Mouse (Mus musculus) layer of hippocampus, adult 9-11 months (tissue): ENCODE measurements around the gene Stambpl1.
"Not testable (repeated sequence)": the region's sequence is repeated elsewhere in the genome, so short reads cannot be mapped to it uniquely, and the experiment has no call there.

Experiments
- DNase-seq: peaks from one replicate; pipeline ENCODE4 v3.0.0; 2022

The Stambpl1 gene

DNA sequence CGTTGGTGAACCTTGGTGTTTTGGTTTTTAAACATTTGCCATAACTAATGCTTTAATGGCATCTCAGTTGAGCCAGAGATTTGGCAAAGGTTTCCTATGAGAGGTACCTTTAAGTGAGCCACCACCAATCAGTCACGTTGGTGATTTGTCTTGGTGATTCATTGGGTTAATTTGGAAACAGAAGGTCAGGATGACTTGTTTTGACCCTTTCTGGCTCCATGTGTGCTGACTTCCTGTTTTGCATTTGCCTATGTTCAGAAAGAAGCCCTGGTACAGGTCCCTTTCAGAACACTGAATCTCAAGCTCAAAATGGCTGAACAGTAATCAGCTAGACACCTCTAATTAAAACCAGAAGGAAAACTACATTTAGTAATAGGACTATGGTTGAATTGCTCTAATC, 7.5 kb downstream of the Stambpl1 start:
- DNase-seq: no peak

- DNase-seq: no peak
These were observed 10.6 kb downstream of the Stambpl1 start for GRCm38 (mm10) chr19:34202668-34203067.

DNA sequence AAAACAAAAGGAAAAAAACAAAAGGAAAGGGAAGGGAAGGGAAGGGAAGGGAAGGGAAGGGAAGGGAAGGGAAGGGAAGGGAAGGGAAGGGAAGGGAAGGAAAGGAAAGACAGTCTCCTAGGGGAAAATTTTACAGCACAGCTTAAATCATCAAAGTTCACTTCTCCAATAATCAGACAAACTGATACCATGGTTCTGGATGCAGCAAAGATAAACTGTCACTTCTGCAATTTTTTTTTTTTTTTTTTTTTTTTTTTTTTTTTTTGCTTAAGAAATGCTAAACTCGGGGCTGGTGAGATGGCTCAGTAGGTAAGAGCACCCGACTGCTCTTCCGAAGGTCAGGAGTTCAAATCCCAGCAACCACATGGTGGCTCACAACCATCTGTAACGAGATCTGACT, 14.1 kb downstream of the Stambpl1 start:
- DNase-seq: not testable (repeated sequence)

DNA sequence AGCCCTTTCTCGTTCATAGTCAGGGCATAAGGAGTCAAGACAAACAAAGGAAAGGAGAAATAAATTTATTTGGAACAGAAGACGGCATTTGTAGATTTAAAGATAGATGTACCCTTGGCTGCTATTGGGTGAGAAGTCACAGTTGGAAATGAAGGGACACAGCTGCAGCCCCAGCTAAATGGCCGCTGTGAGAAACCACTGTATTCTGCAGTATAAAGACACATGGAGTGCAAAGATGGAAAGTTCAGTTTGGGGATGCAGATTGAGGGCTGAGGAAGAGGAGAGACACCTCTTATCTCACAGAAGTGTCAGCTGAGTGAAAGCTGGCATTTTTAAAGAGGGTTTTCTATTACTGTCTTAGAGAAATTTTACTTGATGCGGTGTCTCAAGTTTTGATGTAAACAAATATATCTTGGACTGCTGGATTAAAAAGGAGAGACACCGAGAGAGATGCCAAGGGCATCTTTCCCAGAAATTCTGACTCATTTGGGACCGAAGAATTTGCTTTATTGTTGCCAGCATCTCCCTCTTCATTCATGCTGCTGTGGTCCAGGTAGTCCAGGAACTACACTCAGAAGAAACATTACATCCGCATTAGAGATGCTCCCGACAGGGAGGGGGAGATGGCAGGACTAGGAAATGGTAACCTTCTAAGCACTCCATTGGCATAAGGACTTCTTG, 14.9 kb downstream of the Stambpl1 start:
- no peak for DNase-seq

GRCm38 (mm10) chr19:34209031-34209430, 17.0 kb downstream of the Stambpl1 start:
- no peak for DNase-seq

- DNase-seq: no peak
These were observed 18.0 kb downstream of the Stambpl1 start for GRCm38 (mm10) chr19:34209930-34210581.

DNA sequence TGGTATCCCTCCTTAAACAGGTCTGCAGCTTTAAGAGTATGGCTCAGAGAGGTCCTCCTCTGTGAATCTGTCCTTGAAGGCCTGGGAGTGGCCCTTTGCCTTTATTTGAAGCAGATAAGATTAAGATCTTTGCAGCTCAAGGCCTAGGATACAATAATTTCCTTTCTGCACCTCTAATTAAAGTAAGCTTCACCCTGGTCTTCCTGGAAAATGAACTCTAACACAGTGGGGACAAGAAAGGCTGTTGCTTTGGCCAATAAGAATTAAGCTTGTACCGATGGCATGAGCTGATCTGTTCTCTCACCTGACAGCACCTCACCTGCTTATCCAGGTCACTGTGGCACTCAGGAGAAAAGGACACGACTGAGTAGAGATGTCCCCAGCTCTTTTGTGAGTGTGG, 18.8 kb downstream of the Stambpl1 start:
- DNase-seq: no peak

GRCm38 (mm10) chr19:34212489-34213250, 20.6 kb downstream of the Stambpl1 start:
- DNase-seq: no peak

DNA sequence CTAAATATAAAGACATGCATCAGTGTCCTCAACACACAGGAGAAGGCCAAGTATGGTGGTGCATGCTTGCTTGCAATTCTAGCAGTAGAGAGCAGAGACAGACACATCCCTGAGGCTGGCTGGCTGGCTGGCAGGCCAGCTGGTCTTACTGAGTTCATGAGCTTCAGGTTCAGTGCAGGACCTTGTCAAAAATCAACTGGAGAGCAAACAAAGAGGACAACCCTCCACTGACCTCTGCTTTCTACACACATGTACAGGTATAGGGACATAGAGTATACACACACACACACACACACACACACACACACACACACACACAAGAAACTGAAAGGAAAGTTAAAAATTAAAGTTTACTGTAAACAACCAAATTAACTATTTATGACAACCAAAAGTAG, 21.2 kb downstream of the Stambpl1 start:
- no peak for DNase-seq

GRCm38 (mm10) chr19:34214136-34214535, 22.1 kb downstream of the Stambpl1 start:
- DNase-seq: no peak

- no peak for DNase-seq
These were observed 24.9 kb downstream of the Stambpl1 start for GRCm38 (mm10) chr19:34216956-34217355.

DNA sequence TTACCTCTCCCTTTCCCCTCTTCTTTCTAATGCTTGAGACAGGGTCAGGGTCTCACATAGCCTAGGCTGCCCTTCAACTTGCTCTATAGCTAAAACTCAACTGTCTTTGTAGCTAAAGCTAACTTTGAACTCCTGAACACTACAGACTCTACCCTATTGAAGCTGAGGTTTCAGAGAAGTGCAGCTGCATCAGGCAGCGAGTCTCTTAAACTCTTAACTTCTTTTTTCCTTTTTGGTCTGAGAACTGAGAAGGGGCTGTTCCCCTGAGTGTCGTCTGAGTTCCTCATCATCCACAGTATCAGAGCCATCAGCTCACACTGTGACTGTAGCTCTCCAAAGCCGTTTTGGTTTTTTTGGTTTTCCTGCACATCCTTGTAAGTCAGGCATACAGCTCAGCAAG, 25.7 kb downstream of the Stambpl1 start:
- DNase-seq: no peak

DNA sequence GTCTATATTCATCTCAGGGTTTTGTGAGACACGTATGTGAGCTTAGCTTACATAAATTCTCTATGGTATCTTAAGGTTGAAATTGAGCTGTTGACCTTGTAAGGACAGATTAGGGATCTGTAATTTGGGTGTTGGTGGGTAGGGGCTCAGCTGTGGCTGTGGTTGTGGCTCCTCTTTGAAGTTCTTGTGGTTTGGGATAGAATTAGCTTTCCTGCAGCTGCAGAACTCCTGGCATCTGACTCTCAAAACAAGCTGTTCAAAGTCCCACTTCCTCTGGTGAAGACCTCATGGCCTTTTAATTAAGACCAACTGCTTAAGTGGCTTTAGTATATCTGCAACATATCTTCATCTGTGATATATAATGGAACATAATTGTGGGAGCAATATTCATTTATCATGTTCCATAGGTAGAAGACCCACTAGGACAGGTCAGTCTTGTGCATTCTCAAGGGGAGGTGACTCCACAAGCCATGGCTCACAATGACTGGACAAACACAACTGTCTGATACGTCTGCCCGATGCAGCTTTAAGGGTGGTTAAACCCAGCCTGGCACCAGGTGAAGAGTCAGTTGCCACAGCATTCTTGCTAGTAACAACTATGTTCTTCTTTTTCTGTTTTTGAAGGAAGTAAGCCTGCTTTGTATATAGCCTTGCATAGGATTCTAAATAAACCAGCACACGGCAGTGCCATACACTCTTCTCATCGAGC, 27.4 kb downstream of the Stambpl1 start:
- no peak for DNase-seq

GRCm38 (mm10) chr19:34220732-34221380, 28.8 kb downstream of the Stambpl1 start:
- DNase-seq: no peak

DNA sequence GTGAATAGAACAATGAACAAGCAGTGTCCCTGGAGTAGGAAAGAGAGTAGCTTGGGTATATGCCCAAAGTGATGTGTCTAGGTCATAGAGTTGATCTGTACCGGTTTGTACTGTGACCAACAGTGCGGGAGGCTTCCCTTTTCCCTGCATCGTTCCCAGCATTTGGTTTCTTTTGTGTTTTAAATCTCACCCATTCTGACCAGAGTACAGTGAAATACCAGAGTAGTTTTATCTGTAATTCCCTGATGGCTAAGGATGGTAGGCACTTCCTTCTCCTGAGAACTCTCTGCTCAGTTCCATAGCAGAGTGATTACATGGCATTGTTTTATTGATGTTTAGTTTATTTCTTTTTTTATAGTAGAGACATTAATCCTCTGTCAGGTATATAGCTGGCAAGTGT, 30.8 kb downstream of the Stambpl1 start:
- no peak for DNase-seq

GRCm38 (mm10) chr19:34231596-34231995, 39.6 kb downstream of the Stambpl1 start:
- DNase-seq: peak; percentile 48

DNA sequence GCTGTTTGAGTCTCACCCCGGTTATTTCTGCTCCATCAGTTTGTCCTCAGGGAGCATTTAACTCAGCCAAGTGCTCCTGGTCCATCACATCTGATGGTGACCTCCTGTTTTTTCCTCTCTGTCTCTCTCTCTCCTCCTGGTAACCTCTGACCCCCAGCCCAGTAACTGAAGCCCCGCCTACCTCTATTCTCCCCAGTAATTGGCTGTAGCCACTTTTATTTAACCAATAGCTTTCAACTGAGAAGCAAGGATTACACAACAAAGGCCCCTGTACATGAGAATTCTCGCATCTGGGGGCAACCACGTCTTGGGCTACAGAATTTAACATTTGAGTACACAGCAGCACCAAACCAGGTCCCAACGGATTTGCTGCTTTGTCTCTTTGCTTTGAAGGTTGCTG, 40.3 kb downstream of the Stambpl1 start:
- no peak for DNase-seq

DNA sequence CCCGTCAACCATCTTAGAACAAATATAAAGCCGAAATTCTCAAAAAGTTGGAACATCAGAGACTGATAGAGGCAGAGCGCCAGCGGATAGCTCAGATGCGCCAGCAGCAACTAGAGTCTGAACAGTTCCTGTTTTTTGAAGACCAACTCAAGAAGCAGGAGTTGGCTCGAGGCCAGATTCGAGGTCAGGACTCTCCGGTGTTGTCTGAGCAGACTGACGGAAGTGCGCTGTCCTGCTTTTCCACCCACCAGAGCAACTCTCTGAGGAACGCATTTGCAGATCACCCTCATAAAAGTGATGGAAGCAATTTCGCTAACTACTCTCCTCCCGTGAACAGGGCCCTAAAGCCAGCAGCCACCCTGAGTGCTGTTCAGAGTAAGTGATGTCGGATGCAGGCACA, 41.9 kb downstream of the Stambpl1 start:
- DNase-seq: peak; percentile 81

DNA sequence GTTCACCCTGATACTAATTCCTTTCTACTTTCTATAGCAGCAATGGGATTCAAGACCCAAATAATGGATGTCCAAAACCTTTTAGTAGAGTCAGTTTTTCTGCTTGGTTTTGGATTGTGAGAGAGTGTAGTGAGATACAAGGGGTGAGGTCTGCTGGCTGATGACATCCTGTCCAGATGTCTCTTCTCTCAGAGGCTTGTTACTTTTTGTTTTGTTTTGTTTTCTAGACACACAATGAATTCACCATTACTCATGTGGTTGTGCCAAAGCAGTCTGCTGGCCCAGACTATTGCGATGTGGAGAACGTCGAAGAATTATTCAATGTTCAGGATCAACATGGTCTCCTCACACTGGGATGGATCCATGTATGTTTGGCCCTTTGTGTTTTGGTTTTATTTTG, 44.0 kb downstream of the Stambpl1 start:
- no peak for DNase-seq

DNA sequence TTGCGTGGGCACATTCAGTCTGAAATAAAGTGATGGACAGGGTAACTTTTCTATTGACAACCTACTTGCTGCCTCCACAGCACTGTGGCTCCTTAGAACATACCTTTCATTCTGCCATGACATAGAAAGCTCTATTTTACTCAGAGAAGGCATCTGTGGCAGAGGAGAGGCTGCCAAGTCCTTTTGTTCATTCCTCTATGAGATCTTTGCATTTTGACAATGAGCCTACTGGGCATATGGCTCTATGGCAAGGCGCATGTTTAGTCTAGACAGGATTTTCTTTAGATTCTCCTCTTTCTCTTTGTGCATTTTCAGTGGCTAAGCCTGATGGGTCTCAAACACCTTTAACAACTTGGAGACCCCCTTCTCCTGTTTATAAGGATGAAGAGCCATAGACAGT, 45.7 kb downstream of the Stambpl1 start:
- DNase-seq: no peak

GRCm38 (mm10) chr19:34240273-34241039, 48.4 kb downstream of the Stambpl1 start:
- DNase-seq: no peak
